Mouse (Mus musculus) brain, embryonic 18.5 days (tissue): ENCODE results near the gene Olfr1040.
"Not testable (repeated sequence)": the region's sequence is repeated elsewhere in the genome, so short reads cannot be mapped to it uniquely, and the experiment has no call there.

Experiments
- DNase-seq: peaks from one replicate; pipeline ENCODE4 v3.0.0-alpha.2; 2012; ENCODE audit warnings: low read depth, low spot score

The Olfr1040 gene

GRCm38 (mm10) chr2:86146632-86147031 lies at the start of gene Olfr1040:
Gene Olfr1040 (minus strand): TSS chr2:86146732.
- DNase-seq = no peak

- DNase-seq = no peak
These were observed 49.3 kb upstream of the Olfr1040 start for GRCm38 (mm10) chr2:86195863-86196262.

- DNase-seq = no peak
These were observed 39.1 kb upstream of the Olfr1040 start, which contains the start of gene Olfr52 for GRCm38 (mm10) chr2:86185583-86185982. Gene Olfr52 (minus strand): TSS chr2:86185683.

DNA sequence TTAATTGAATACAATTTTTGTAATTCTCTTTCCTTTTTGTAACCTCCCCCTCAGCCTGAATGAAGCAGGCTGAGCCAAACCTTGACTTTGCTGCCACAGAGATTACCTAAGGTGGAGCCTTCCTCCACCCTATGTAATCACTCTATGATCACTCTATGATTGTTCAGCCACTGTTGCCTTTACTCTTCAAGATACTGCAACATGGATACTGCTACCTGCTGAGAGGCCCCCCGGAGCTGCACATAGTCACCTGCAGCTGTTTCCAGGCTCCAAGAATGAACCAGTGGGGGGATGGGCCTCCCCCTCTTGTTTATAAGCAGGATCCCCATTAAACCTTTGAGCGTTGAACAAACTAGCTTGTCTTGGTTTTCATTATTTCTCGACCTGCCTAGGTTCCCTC lies 33.4 kb upstream of the Olfr1040 start:
- no peak for DNase-seq

DNA sequence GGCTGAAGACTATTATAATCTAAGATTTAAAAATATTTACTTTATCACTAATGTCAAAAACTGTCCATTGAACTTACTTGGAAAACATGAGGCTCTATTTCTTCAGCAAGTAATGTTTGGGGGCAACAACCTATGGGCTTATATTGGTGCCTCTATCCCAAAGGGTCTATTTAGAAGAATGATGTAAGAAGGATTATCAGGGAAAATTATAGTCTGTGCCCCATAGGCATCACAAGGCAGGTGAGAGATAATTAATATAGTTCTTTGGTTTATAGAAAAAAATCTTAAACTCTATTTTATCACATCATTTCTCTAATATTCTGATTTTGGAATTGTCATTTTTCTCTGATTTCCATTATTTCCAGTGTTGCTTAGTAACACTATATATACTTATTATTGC lies 31.2 kb upstream of the Olfr1040 start, which contains the start of gene Olfr1044:
Olfr1044 (minus strand) TSS at position 101 of the 400 bp plus-strand sequence.
- DNase-seq = no peak

DNA sequence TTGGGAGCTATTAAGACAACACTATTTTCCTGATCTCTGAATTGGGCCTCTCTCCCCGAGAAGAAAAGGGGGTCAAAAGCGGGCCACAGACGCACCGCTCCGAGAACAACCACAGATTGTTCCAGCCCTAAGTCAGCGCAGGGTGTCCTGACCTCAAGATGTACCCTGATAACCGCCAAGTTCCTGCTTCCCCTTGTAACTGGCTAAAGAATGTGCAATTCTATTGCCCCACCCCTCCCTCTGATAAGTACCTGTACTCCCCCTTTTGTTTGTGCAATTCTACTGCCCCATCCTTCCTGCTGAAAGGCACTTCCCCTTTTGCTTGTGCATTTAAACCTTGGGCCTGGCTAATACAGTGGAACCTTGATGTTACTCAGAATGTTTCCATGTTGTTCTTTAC lies 28.9 kb upstream of the Olfr1040 start:
- DNase-seq = not testable (repeated sequence)

DNA sequence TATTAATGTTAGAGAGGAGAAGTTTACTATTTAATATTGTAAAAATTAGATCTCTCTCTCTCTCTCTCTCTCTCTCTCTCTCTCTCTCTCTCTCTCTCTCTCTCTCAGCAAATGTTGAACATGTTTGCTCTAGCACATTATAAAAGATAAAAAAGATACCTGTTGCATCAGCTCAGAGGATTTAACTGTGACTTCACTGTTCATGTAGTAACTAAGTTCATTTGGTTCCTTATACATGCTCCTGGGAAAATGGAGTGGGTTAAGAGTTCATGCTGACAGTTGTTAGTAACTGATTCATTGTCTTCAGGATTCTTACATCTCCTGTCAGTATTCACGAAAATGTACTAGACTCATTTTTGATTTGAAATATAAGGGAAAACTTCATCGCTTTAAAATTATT lies 20.9 kb upstream of the Olfr1040 start, which contains the start of gene Olfr1043:
Olfr1043 (minus strand) TSS at position 101 of the 400 bp plus-strand sequence.
- no peak for DNase-seq

GRCm38 (mm10) chr2:86161738-86162137 lies 15.2 kb upstream of the Olfr1040 start, which contains the start of gene Olfr1042:
Gene Olfr1042 (minus strand): TSS chr2:86161838.
- no peak for DNase-seq

GRCm38 (mm10) chr2:86135828-86136227 lies 10.7 kb downstream of the Olfr1040 start, which contains the start of gene Olfr1039:
Gene Olfr1039 (minus strand): TSS chr2:86135928.
- DNase-seq = no peak
